ENCODE assay signal across 24 mouse cellular contexts in genomic region chr9:61664000-61664622, GRCm38 (mm10).
DNase-seq lines count a peak whose midpoint lies in the region; ATAC-seq and TF ChIP-seq lines count a peak whose summit lies in the region.
"Had no signal": no experiment of that assay in that cellular context is flagged by ENCODE, and none has a peak within 500 bp of the region (broad histone marks: within the 10 kb centered on the region; RNA-seq: fewer than 3 reads in every experiment).

No protein-coding gene starts in this region.

- H3K27me3 ChIP-seq in forebrain, postnatal 0 days (ENCODE audit: insufficient read depth, low read length): no peaks in the 10 kb centered on the region

- H3K36me3 ChIP-seq in forebrain, postnatal 0 days (ENCODE audit: insufficient read depth): no peaks in the 10 kb centered on the region
- H3K36me3 ChIP-seq: heart, embryonic 15.5 days; hindbrain, embryonic 10.5 days; midbrain, embryonic 13.5 days had no signal

- no peak for TF ChIP-seq CTCF in forebrain, postnatal 0 days (IDR thresholded peaks at IDR 0.05; ENCODE audit: low read depth)
- TF ChIP-seq CTCF in left cerebral cortex, adult 2 months (IDR thresholded peaks at IDR 0.05): no peak

- no peak overlapping the region for H3K9ac ChIP-seq in forebrain, postnatal 0 days
- H3K9ac ChIP-seq: heart, embryonic 15.5 days; midbrain, embryonic 13.5 days had no signal

- H3K4me3 ChIP-seq in forebrain, postnatal 0 days (ENCODE audit: low read depth, low read length): no peak overlapping the region
- no peak overlapping the region for H3K4me3 ChIP-seq in left cerebral cortex, adult 2 months
- H3K4me3 ChIP-seq: heart, embryonic 15.5 days; hindbrain, embryonic 10.5 days; midbrain, embryonic 13.5 days had no signal

- H3K4me1 ChIP-seq in forebrain, postnatal 0 days (ENCODE audit: insufficient read depth): no peaks in the 10 kb centered on the region
- H3K4me1 ChIP-seq: midbrain, embryonic 13.5 days had no signal

- H3K4me2 ChIP-seq in forebrain, postnatal 0 days (ENCODE audit: low read depth): no peak overlapping the region
- H3K4me2 ChIP-seq: heart, embryonic 15.5 days; liver, embryonic 11.5 days; midbrain, embryonic 13.5 days had no signal

- WGBS in forebrain, postnatal 0 days: 91% methylated on average over 10 of the region's 10 CpGs

- peak; percentile 41 for ATAC-seq in inflammation-experienced regulatory T-cells, adult 6 months
- ATAC-seq in forebrain, postnatal 0 days: no peak
- ATAC-seq: hindbrain, postnatal 0 days; midbrain, embryonic 13.5 days had no signal

- H3K27ac ChIP-seq in forebrain, postnatal 0 days (ENCODE audit: low read depth, low read length): no peak overlapping the region
- no peak overlapping the region for H3K27ac ChIP-seq in left cerebral cortex, adult 2 months
- H3K27ac ChIP-seq: heart, embryonic 15.5 days; hindbrain, embryonic 10.5 days; hindbrain, postnatal 0 days; midbrain, embryonic 13.5 days had no signal

- H3K9me3 ChIP-seq in forebrain, postnatal 0 days (ENCODE audit: low read length): no peaks in the 10 kb centered on the region
- H3K9me3 ChIP-seq: heart, embryonic 15.5 days; hindbrain, embryonic 10.5 days; midbrain, embryonic 13.5 days had no signal

- DNase-seq in 3134 (ENCODE audit: extremely low read depth, insufficient read length, low spot score): peak; percentile 52
- peak; percentile 85 for DNase-seq in CD4-positive helper T cell, adult 2 months (ENCODE audit: low read depth, low spot score)
- DNase-seq in T-cell, adult 2 months (ENCODE audit: low spot score): peak; percentile 52
- no peak for DNase-seq in layer of hippocampus, postnatal 10 days (ENCODE audit: low spot score in 2 of 2)
- DNase-seq in heart, postnatal 14 days: no peak
- no peak for DNase-seq in forebrain, postnatal 0 days
- no peak for DNase-seq in left cerebral cortex, adult 2 months (ENCODE audit: extremely low spot score in 1 of 2, low spot score in 2 of 2)
- DNase-seq: adrenal gland, postnatal 10 days; cerebellum, adult 11-12 months; cerebellum, postnatal 14 days; embryo, embryonic 11 days; gastrocnemius, postnatal 10 days; kidney, adult 2 months; kidney, postnatal 14 days; lung, adult 2 months; lung, postnatal 36 days; retina, postnatal 1 day; thymus, postnatal 25 days had no signal

- intact Hi-C loops in heart, postnatal 14 days (cut with DNase I): no loop called here
- intact Hi-C loops in left cerebral cortex, adult 2 months (cut with DNase I): no loop called here

Comparison
In these comparisons a context has a peak if more than half of its experiments do, and no peak if none do; other contexts are left out.
1. DNase-seq: peak in 3134 (single experiment), CD4-positive helper T cell, adult 2 months (single experiment) and T-cell, adult 2 months (single experiment); none in layer of hippocampus, postnatal 10 days (0 of 2), heart, postnatal 14 days (0 of 2), forebrain, postnatal 0 days (single experiment) and left cerebral cortex, adult 2 months (0 of 2).